Mouse (Mus musculus) small intestine, adult 2 months (tissue): Measurements from ENCODE around the gene Naa38. TPM values are rescaled to one million over a fixed set of nuclear protein-coding genes. Genes with fewer than 3 reads are reported as not detected.
A peak's percentile ranks its signal among the peaks of the same experiment; 100 is the strongest.

ENCODE experiments used
- H3K27ac ChIP-seq: fragments of 200-500 bp; 2 replicates; pipeline ENCODE4 v1.5.1; 2012; ENCODE audit warnings: low read depth, low read length, control low read depth, inconsistent platforms; ENCODE audit not compliant: insufficient read depth
- H3K27me3 ChIP-seq: fragments of 200-500 bp; 2 replicates; pipeline ENCODE4 v1.6.1; 2012; ENCODE audit warnings: mild to moderate bottlenecking, moderate library complexity, low read length, inconsistent platforms; ENCODE audit not compliant: control insufficient read depth, insufficient read depth
- H3K36me3 ChIP-seq: fragments of 200-500 bp; 2 replicates; pipeline ENCODE4 v1.6.1; 2012; ENCODE audit warnings: mild to moderate bottlenecking, low read length, control low read depth, inconsistent platforms; ENCODE audit not compliant: control insufficient read depth, insufficient read depth
- H3K4me1 ChIP-seq: fragments of 200-500 bp; 2 replicates; pipeline ENCODE4 v1.6.1; 2012; ENCODE audit warnings: low read length, inconsistent platforms, mixed read lengths; ENCODE audit not compliant: control insufficient read depth, insufficient read depth, insufficient read length
- H3K4me3 ChIP-seq: fragments of 200-500 bp; 2 replicates; pipeline ENCODE4 v1.5.1; 2012; ENCODE audit warnings: low read depth, mild to moderate bottlenecking, control low read depth, inconsistent platforms, low read length, moderate library complexity
- CTCF ChIP-seq: fragments of 200-500 bp; IDR thresholded peaks from 2 replicates; pipeline ENCODE4 v1.5.1; 2012; ENCODE audit warnings: low read depth, mild to moderate bottlenecking, control low read depth, inconsistent platforms, low read length, moderate library complexity, mixed read lengths; ENCODE audit not compliant: insufficient replicate concordance, insufficient read length; ENCODE audit errors: extremely low read depth
- POLR2A ChIP-seq: fragments of 200-500 bp; IDR thresholded peaks from 2 replicates; pipeline ENCODE4 v1.6.1; 2012; ENCODE audit warnings: low read depth, mild to moderate bottlenecking, control low read depth, inconsistent platforms, low read length, moderate library complexity
- WGBS: fragments of 180-500 bp; shearing (Covaris S2); methylation state at CpG from one replicate; pipeline ENCODE4 v1.1.7; 2018; 5-methylcytosine and 5-hydroxymethylcytosine counted together
- polyA plus RNA-seq: library from polyadenylated mRNA; depleted of rRNA; stranded (reverse); fragments of >200 nt; gene quantifications from 2 replicates; pipeline ENCODE4 v1.2.3, GENCODE M21; 2012

Naa38 gene
- polyA plus RNA-seq, 1 experiment: 163 TPM

DNA sequence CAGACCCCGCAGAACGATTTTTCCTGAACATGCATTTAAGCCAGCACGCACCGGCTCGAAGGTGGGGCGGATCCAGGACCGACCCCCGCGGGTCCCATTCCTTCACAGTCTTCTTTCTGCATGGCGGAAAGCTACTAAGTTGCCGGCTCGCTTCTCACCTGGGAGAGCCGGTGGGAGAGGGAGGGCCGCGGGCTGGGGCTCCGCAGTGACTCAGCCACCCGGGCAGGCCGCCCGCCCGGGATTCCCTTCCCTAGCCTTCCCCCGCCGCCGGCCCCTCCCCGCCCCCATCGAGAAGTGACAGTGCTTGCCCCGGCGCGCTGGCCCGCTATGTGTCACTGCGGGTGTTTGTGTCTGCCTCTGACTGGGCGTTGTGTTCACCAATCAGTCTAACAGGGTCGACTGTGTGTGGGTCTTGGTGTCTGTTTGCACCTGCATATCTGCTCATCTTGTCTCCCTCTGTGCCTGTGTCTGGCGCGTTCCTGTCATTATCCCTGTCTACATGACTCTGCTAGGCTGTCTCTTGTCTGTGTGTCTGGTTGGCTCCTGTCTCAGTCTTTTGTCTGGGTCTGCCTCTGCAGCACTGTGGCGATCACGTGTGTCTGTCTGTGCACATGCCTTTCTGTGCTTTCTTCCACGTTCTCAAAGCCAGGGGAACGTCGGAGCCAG lies 16.4 kb downstream of the Naa38 start:
- H3K27me3 ChIP-seq: no peaks in the 10 kb centered on the region
- 2% methylated on average over 39 of the region's 39 CpGs for WGBS
- no peak for TF ChIP-seq CTCF
- TF ChIP-seq POLR2A: peak; percentile 23
- peak overlapping the region; percentile 88 for H3K4me3 ChIP-seq
- peak overlapping the region; percentile 99 for H3K27ac ChIP-seq
- H3K36me3 ChIP-seq: peaks cover 14% of the 10 kb centered on the region
- H3K4me1 ChIP-seq: peaks cover 32% of the 10 kb centered on the region

GRCm38 (mm10) chr11:69412548-69412947 lies 17.3 kb downstream of the Naa38 start:
- Histone ChIP-seq H3K36me3 (peaks cover 5% of the 10 kb centered on the region), H3K27ac (no peak overlapping the region), H3K4me3 (no peak overlapping the region), H3K27me3 (no peaks in the 10 kb centered on the region), H3K4me1 (peaks cover 27% of the 10 kb centered on the region)
- WGBS: 77% methylated on average over 7 of the region's 7 CpGs
- TF ChIP-seq POLR2A: no peak
- TF ChIP-seq CTCF: no peak

GRCm38 (mm10) chr11:69413221-69414181 lies 18.2 kb downstream of the Naa38 start, which contains the start of gene Kdm6b:
Gene Kdm6b, minus strand, starts transcription at chr11:69413675.
- TF ChIP-seq POLR2A: peak; percentile 20; the same call in 1 of the 2 replicates
- TF ChIP-seq CTCF: no peak
- H3K27ac ChIP-seq: peak within 1 kb of the TSS; percentile 63
- WGBS: 27% methylated on average over 12 of the region's 12 CpGs
- peaks cover 21% of the 10 kb centered on the region for H3K4me1 ChIP-seq
- H3K36me3 ChIP-seq: no peaks in the 10 kb centered on the region
- H3K27me3 ChIP-seq: no peaks in the 10 kb centered on the region
- no peak within 1 kb of the TSS for H3K4me3 ChIP-seq

- Histone ChIP-seq H3K4me3 (peak overlapping the region; percentile 62), H3K4me1 (peaks cover 21% of the 10 kb centered on the region)
- 23% methylated on average over 4 of the region's 4 CpGs for WGBS
These were observed 19.4 kb downstream of the Naa38 start for GRCm38 (mm10) chr11:69414421-69415326.

GRCm38 (mm10) chr11:69415327-69415667 lies 20.0 kb downstream of the Naa38 start:
- peak overlapping the region; percentile 66 for H3K27ac ChIP-seq
- WGBS: 7% methylated on average over 3 of the region's 3 CpGs
- peak overlapping the region; percentile 62 for H3K4me3 ChIP-seq
- no peaks in the 10 kb centered on the region for H3K36me3 ChIP-seq
- H3K27me3 ChIP-seq: no peaks in the 10 kb centered on the region
- TF ChIP-seq CTCF: no peak
- TF ChIP-seq POLR2A: no peak
- H3K4me1 ChIP-seq: peaks cover 21% of the 10 kb centered on the region

More at GRCm38 (mm10) chr11:69414421-69415326, 19.4 kb downstream of the Naa38 start:
- TF ChIP-seq POLR2A (no peak), CTCF (no peak)
- Histone ChIP-seq H3K27ac (peak overlapping the region; percentile 63), H3K27me3 (no peaks in the 10 kb centered on the region), H3K36me3 (no peaks in the 10 kb centered on the region)

GRCm38 (mm10) chr11:69415668-69416451 lies 20.6 kb downstream of the Naa38 start:
- H3K27ac ChIP-seq: peak overlapping the region; percentile 66
- 2% methylated on average over 22 of the region's 25 CpGs for WGBS
- no peaks in the 10 kb centered on the region for H3K27me3 ChIP-seq
- H3K36me3 ChIP-seq: no peaks in the 10 kb centered on the region
- no peak for TF ChIP-seq POLR2A
- TF ChIP-seq CTCF: no peak
- peaks cover 24% of the 10 kb centered on the region for H3K4me1 ChIP-seq
- peak overlapping the region; percentile 62 for H3K4me3 ChIP-seq
